Mouse (Mus musculus) MEL (cell line): ENCODE data around the gene Cd248.

Experiments
- BHLHE40 ChIP-seq: IDR thresholded peaks from 2 replicates; pipeline ENCODE4 v1.6.1; 2012; ENCODE audit warnings: low read depth, mild to moderate bottlenecking, inconsistent platforms, low read length, improper control_type of control experiment, borderline replicate concordance
- CTCF ChIP-seq, 3 experiments: IDR thresholded peaks in 2 of 3; conservative IDR thresholded peaks in 1 of 3; 2 replicates each; pipeline ENCODE4 v1.5.1; 2011 to 2012; ENCODE audit warnings: low read length in 3 of 3, low read depth in 2 of 3, mild to moderate bottlenecking in 2 of 3, improper control_type of control experiment in 1 of 3, inconsistent platforms in 1 of 3, mixed read lengths in 1 of 3, moderate library complexity in 1 of 3; ENCODE audit not compliant: control insufficient read depth in 1 of 3, insufficient read depth in 1 of 3, poor library complexity in 1 of 3, severe bottlenecking in 1 of 3
- E2F4 ChIP-seq: IDR thresholded peaks from 2 replicates; pipeline ENCODE4 v1.6.1; 2011; ENCODE audit warnings: low read depth, low read length, improper control_type of control experiment, borderline replicate concordance
- EP300 ChIP-seq, 2 experiments: IDR thresholded peaks; 2 replicates each; pipeline ENCODE4 v1.6.1; 2011; ENCODE audit warnings: improper control_type of control experiment in 2 of 2, low read length in 2 of 2, low read depth in 1 of 2, mild to moderate bottlenecking in 1 of 2
- MAZ ChIP-seq: IDR thresholded peaks from 2 replicates; pipeline ENCODE4 v1.6.1; 2012; ENCODE audit warnings: low read depth, mild to moderate bottlenecking, inconsistent platforms, low read length, improper control_type of control experiment
- MEF2A ChIP-seq: IDR thresholded peaks from 2 replicates; pipeline ENCODE4 v1.6.1; 2014; ENCODE audit warnings: low read depth, mild to moderate bottlenecking, inconsistent platforms, low read length, improper control_type of control experiment; ENCODE audit not compliant: poor library complexity, insufficient replicate concordance, severe bottlenecking; ENCODE audit errors: extremely low read depth
- POLR2A ChIP-seq, 2 experiments: IDR thresholded peaks; 2 replicates each; pipeline ENCODE4 v1.6.1; 2011 to 2012; ENCODE audit warnings: low read length in 2 of 2, mild to moderate bottlenecking in 2 of 2, control low read depth in 1 of 2, improper control_type of control experiment in 1 of 2, low read depth in 1 of 2, moderate library complexity in 1 of 2; ENCODE audit not compliant: control insufficient read depth in 1 of 2, insufficient read depth in 1 of 2, poor library complexity in 1 of 2
- SIN3A ChIP-seq: IDR thresholded peaks from 2 replicates; pipeline ENCODE4 v1.6.1; 2012; ENCODE audit warnings: low read length, improper control_type of control experiment, inconsistent platforms
- ZKSCAN1 ChIP-seq: IDR thresholded peaks from 2 replicates; pipeline ENCODE4 v1.6.1; 2012; ENCODE audit warnings: low read depth, mild to moderate bottlenecking, inconsistent platforms, low read length, improper control_type of control experiment, moderate library complexity

DNA sequence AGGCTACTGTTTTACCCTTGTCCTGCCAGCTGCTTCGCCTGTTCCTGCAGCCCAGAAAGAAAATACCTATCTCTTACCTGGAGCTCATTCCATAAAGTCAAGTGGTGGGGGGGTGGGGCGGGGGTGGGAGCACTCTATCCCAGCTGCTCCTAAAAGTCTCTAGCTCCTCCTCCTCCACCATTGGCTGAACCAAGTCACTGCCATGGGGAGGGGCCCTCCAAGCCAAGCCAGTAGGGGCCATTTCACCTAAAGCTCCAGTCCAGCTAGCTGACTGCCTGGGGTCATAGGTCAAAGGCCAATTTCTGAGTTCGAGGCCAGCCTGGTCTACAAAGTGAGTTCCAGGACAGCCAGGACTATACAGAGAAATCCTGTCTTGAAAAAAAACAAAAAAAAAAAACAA is 35.2 kb upstream of the Cd248 start:
- no peak for TF ChIP-seq MEF2A
- no peak for TF ChIP-seq MAZ
- TF ChIP-seq E2F4, result no peak
- TF ChIP-seq ZKSCAN1, result no peak
- TF ChIP-seq CTCF (IDR thresholded peaks at IDR 0.05 in 2 of 3, conservative IDR thresholded peaks at IDR 0.05 in 1 of 3; ENCODE audit: control insufficient read depth in 1 of 3, insufficient read depth in 1 of 3, low read depth in 2 of 3, low read length in 3 of 3, poor library complexity in 1 of 3, severe bottlenecking in 1 of 3), result no peak
- no peak for TF ChIP-seq EP300 (IDR thresholded peaks at IDR 0.05; ENCODE audit: low read depth in 1 of 2, low read length in 2 of 2)
- no peak for TF ChIP-seq BHLHE40
- TF ChIP-seq SIN3A, result no peak
- TF ChIP-seq POLR2A (IDR thresholded peaks at IDR 0.05; ENCODE audit: control insufficient read depth in 1 of 2, insufficient read depth in 1 of 2, low read depth in 1 of 2, low read length in 2 of 2, poor library complexity in 1 of 2), result no peak
